Mouse (Mus musculus): ENCODE results near the gene Pitpnc1.

GRCm38 (mm10) chr11:107225301-107225700, 245.2 kb downstream of the Pitpnc1 start:
- no peak for TF ChIP-seq CTCF (conservative IDR thresholded peaks at IDR 0.05; ENCODE audit: low read length)
- TF ChIP-seq POU5F1 (IDR thresholded peaks at IDR 0.05; ENCODE audit: borderline replicate concordance, low read length): no peak
- TF ChIP-seq NANOG (IDR thresholded peaks at IDR 0.05; ENCODE audit: borderline replicate concordance, low read length): no peak

Data from E14TG2a.4 (cell line).